Mouse (Mus musculus): ENCODE results near the gene Mlycd. TPM values are rescaled to one million over a fixed set of nuclear protein-coding genes. Genes with fewer than 3 reads are reported as not detected.

Gene Mlycd
- polyA plus RNA-seq, 1 experiment, result 48.2 TPM

DNA sequence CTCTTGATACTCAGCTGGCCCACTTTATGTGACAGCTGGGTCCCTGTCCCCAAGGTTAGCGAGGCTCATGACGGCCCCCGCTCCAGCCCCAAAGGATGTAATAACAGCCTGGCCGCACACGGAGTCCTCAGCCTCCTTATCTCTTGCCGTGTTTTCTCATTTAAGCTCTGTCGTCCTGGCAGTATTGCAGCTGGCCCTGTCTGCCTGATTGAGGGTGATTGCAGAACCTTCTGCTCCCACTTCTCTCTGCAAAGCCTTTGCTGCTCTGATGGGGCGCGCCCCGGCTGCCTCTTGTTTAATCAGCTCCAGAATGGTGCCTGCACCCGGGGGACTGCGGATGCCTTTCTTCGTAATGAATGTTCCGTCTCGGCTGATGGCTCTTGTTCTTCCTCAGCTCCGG is 65.0 kb downstream of the Mlycd start:
- WGBS, result 23% methylated on average over 16 of the region's 16 CpGs
- no peaks in the 10 kb centered on the region for H3K36me3 ChIP-seq (ENCODE audit: control insufficient read depth, insufficient read depth, low read length)
- no peak for DNase-seq

More for the DNA sequence above, 65.0 kb downstream of the Mlycd start:
- no peaks in the 10 kb centered on the region for H3K4me1 ChIP-seq (ENCODE audit: control insufficient read depth, insufficient read depth, low read length)
- no peak overlapping the region for H3K4me3 ChIP-seq (ENCODE audit: insufficient read depth, low read depth, low read length)
- TF ChIP-seq CTCF (conservative IDR thresholded peaks at IDR 0.05; ENCODE audit: insufficient read depth, insufficient read length, low read depth, low read length) (no peak), POLR2A (IDR thresholded peaks at IDR 0.05; ENCODE audit: low read depth, low read length) (no peak)
- no peaks in the 10 kb centered on the region for H3K27me3 ChIP-seq (replicated peaks; ENCODE audit: control insufficient read depth, insufficient read depth, low read length)
- H3K27ac ChIP-seq (ENCODE audit: insufficient read depth, low read depth, low read length), result no peak overlapping the region

Other genes with a start within 250 kb of the Mlycd start
- gene Hsbp1, start 50.4 kb upstream of the Mlycd start, polyA plus RNA-seq (2012; rRNA removed), result 161 and 203 TPM in 2 replicates
- gene Osgin1, start 39.2 kb downstream of the Mlycd start, polyA plus RNA-seq (2012; rRNA removed), result 115 and 194 TPM in 2 replicates
- 0.07 and 0.11 TPM in 2 replicates for gene Necab2, start 51.8 kb downstream of the Mlycd start, polyA plus RNA-seq (2012; rRNA removed)
- gene Slc38a8, start 106.8 kb downstream of the Mlycd start, polyA plus RNA-seq (2012; rRNA removed), result 0.08 TPM in 1 of 2 replicates, not detected in the other
- gene Mbtps1, start 163.9 kb downstream of the Mlycd start, polyA plus RNA-seq (2012; rRNA removed), result 58.0 and 67.3 TPM in 2 replicates
- gene Hsdl1, start 180.3 kb downstream of the Mlycd start, polyA plus RNA-seq (2012; rRNA removed), result 20.0 and 23.1 TPM in 2 replicates
- 0.42 and 0.57 TPM in 2 replicates for gene Dnaaf1, start 180.4 kb downstream of the Mlycd start, polyA plus RNA-seq (2012; rRNA removed)
- gene Taf1c, start 210.3 kb downstream of the Mlycd start, polyA plus RNA-seq (2012; rRNA removed), result 10.2 and 12.8 TPM in 2 replicates
- not detected in 2 replicates for gene Adad2, start 217.9 kb downstream of the Mlycd start, polyA plus RNA-seq (2012; rRNA removed)
- 0.56 and 0.58 TPM in 2 replicates for gene Kcng4, start 240.8 kb downstream of the Mlycd start, polyA plus RNA-seq (2012; rRNA removed)

Measured in kidney, adult 2 months (tissue).